Mouse (Mus musculus) E14TG2a.4 (cell line): ENCODE data around the gene Fam216a.
"Not testable (repeated sequence)": the region's sequence is repeated elsewhere in the genome, so short reads cannot be mapped to it uniquely, and the experiment has no call there.

Experiments used
- H3K27me3 ChIP-seq: 2 replicates; pipeline ENCODE4 v1.6.1; 2014; ENCODE audit warnings: low read length, control low read depth; ENCODE audit not compliant: insufficient read depth
- H3K36me3 ChIP-seq: 2 replicates; pipeline ENCODE4 v1.6.1; 2014; ENCODE audit warnings: low read length, control low read depth; ENCODE audit not compliant: insufficient read depth
- H3K4me1 ChIP-seq: replicated peaks from 2 replicates; pipeline ENCODE4 v1.6.1; 2014; ENCODE audit warnings: low read depth, low read length, control low read depth
- H3K4me3 ChIP-seq: replicated peaks from 2 replicates; pipeline ENCODE4 v1.5.1; 2014; ENCODE audit warnings: mild to moderate bottlenecking, low read length
- H3K9me3 ChIP-seq: 2 replicates; pipeline ENCODE4 v1.6.1; 2014; ENCODE audit warnings: low read length, control low read depth
- CTCF ChIP-seq: conservative IDR thresholded peaks from 2 replicates; pipeline ENCODE4 v1.5.1; 2014; ENCODE audit warnings: low read length
- NANOG ChIP-seq: IDR thresholded peaks from 2 replicates; pipeline ENCODE4 v1.6.1; 2014; ENCODE audit warnings: borderline replicate concordance, low read length, mixed read lengths
- POU5F1 ChIP-seq: IDR thresholded peaks from 2 replicates; pipeline ENCODE4 v1.6.1; 2014; ENCODE audit warnings: low read length, borderline replicate concordance

The Fam216a gene

GRCm38 (mm10) chr5:122320205-122320781, 51.9 kb downstream of the Fam216a start:
- Histone ChIP-seq H3K27me3 (no peaks in the 10 kb centered on the region), H3K4me1 (peaks cover 78% of the 10 kb centered on the region)
- TF ChIP-seq POU5F1 (no peak), NANOG (no peak), CTCF (no peak)

GRCm38 (mm10) chr5:122319474-122320204, 52.5 kb downstream of the Fam216a start:
- TF ChIP-seq NANOG, result no peak
- no peak for TF ChIP-seq POU5F1
- TF ChIP-seq CTCF, result no peak
- H3K9me3 ChIP-seq, result no peaks in the 10 kb centered on the region
- H3K4me3 ChIP-seq, result peak overlapping the region; percentile 48
- H3K4me1 ChIP-seq, result peaks cover 78% of the 10 kb centered on the region
- no peaks in the 10 kb centered on the region for H3K27me3 ChIP-seq
- H3K36me3 ChIP-seq, result peaks cover 80% of the 10 kb centered on the region

More at GRCm38 (mm10) chr5:122320205-122320781, 51.9 kb downstream of the Fam216a start:
- H3K36me3 ChIP-seq, result peaks cover 80% of the 10 kb centered on the region
- peak overlapping the region; percentile 48 for H3K4me3 ChIP-seq
- H3K9me3 ChIP-seq, result no peaks in the 10 kb centered on the region

- H3K4me3 ChIP-seq, result peak overlapping the region; percentile 48; the same call in 1 of the 2 replicates
- TF ChIP-seq NANOG, result peak; percentile 69; the same call in 1 of the 2 replicates
- H3K4me1 ChIP-seq, result peaks cover 79% of the 10 kb centered on the region
- peaks cover 80% of the 10 kb centered on the region for H3K36me3 ChIP-seq
- not testable (repeated sequence) for H3K9me3 ChIP-seq, H3K27me3 ChIP-seq
Observed at GRCm38 (mm10) chr5:122318976-122319375, 53.2 kb downstream of the Fam216a start.

GRCm38 (mm10) chr5:122318100-122318499, 54.1 kb downstream of the Fam216a start:
- no peaks in the 10 kb centered on the region for H3K9me3 ChIP-seq
- no peak for TF ChIP-seq NANOG
- peak; percentile 30 for TF ChIP-seq CTCF
- TF ChIP-seq POU5F1, result no peak
- no peaks in the 10 kb centered on the region for H3K27me3 ChIP-seq
- peaks cover 83% of the 10 kb centered on the region for H3K36me3 ChIP-seq
- 0 out of 2 replicates have a peak overlapping the region, but pooled peaks have one; percentile 39 for H3K4me3 ChIP-seq
- peaks cover 83% of the 10 kb centered on the region for H3K4me1 ChIP-seq

GRCm38 (mm10) chr5:122317329-122318045, 54.7 kb downstream of the Fam216a start:
- H3K9me3 ChIP-seq, result no peaks in the 10 kb centered on the region
- H3K27me3 ChIP-seq, result no peaks in the 10 kb centered on the region

GRCm38 (mm10) chr5:122314966-122315667, 57.0 kb downstream of the Fam216a start:
- Histone ChIP-seq H3K36me3 (peaks cover 81% of the 10 kb centered on the region), H3K9me3 (no peaks in the 10 kb centered on the region), H3K4me1 (peaks cover 92% of the 10 kb centered on the region), H3K4me3 (peak overlapping the region; percentile 46), H3K27me3 (no peaks in the 10 kb centered on the region)
- no peak for TF ChIP-seq POU5F1

More at GRCm38 (mm10) chr5:122317329-122318045, 54.7 kb downstream of the Fam216a start:
- H3K4me3 ChIP-seq, result 0 out of 2 replicates have a peak overlapping the region, but pooled peaks have one; percentile 20
- H3K36me3 ChIP-seq, result peaks cover 84% of the 10 kb centered on the region
- H3K4me1 ChIP-seq, result peaks cover 90% of the 10 kb centered on the region
- TF ChIP-seq CTCF, result no peak
- no peak for TF ChIP-seq POU5F1
- TF ChIP-seq NANOG, result no peak
